ENCODE assay signal across 25 mouse cellular contexts in the genomic region with DNA sequence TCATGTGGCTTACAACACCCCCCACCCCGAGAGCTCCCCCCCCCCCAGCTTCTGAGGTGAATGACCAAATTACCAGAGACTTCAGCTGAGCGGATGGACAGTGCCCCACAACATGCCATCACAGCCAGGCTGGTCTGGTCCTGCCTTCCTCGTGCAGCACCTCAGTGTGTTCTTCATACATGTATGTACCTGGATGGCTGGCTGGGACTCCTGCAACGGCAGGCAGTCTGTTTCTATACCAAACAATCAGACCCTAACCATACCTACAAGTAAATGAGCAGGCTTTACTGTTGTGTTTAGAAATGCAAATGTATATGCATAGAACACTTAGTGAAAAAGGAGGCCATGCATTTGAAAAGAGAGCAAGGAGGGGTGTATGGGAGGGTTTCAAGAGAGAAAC. TPM values are rescaled to one million over a fixed set of nuclear protein-coding genes. Genes with fewer than 3 reads are reported as not detected.
DNase-seq lines count a peak whose midpoint lies in the region; ATAC-seq and TF ChIP-seq lines count a peak whose summit lies in the region.
"Had no signal": no experiment of that assay in that cellular context is flagged by ENCODE, and none has a peak within 500 bp of the region (broad histone marks: within the 10 kb centered on the region; RNA-seq: fewer than 3 reads in every experiment).

No protein-coding gene starts in this region.

- DNase-seq in heart, adult 11 months, result peak; percentile 14
- DNase-seq in ES-CJ7 (ENCODE audit: low read depth, low spot score) (peak; percentile 47), R1 (ENCODE audit: low read depth, low spot score) (peak; percentile 48)
- DNase-seq in forebrain, postnatal 0 days, result no peak
- DNase-seq: adrenal gland, adult 8-10 months; adrenal gland, postnatal 14 days; adrenal gland, postnatal 36 days; B cell, adult 2 months; cerebellum, adult 11-12 months; cerebellum, adult 8-10 months; cerebellum, adult 9-11 months; cerebellum, postnatal 36 days had no signal

- no peak for ATAC-seq in heart, embryonic 12.5 days (ENCODE audit: insufficient number of reproducible peaks, low FRiP score)
- ATAC-seq in forebrain, postnatal 0 days, result no peak
- ATAC-seq in liver, embryonic 12.5 days, result no peak
- no peak for ATAC-seq in kidney, embryonic 15.5 days (replicated peaks; ENCODE audit: low FRiP score)
- ATAC-seq: activated CD4-positive, CD25-positive, alpha-beta regulatory T cell, adult 4 months; CD4-positive, CD25-positive, alpha-beta regulatory T cell, adult 4 months; forebrain, embryonic 13.5 days; forebrain, embryonic 15.5 days; Patski had no signal

- WGBS in heart, embryonic 12.5 days, result 54% methylated on average over 4 of the region's 4 CpGs
- 46% methylated on average over 4 of the region's 4 CpGs for WGBS in forebrain, postnatal 0 days
- WGBS in liver, embryonic 12.5 days (ENCODE audit: insufficient replicate concordance), result 44% methylated on average over 4 of the region's 4 CpGs
- WGBS in kidney, embryonic 15.5 days, result 47% methylated on average over 4 of the region's 4 CpGs

- no peaks in the 10 kb centered on the region for H3K4me1 ChIP-seq in heart, embryonic 12.5 days (replicated peaks)
- peaks cover 68% of the 10 kb centered on the region for H3K4me1 ChIP-seq in E14TG2a.4 (replicated peaks; ENCODE audit: low read depth, low read length)
- no peaks in the 10 kb centered on the region; the same call in 1 of the 2 replicates for H3K4me1 ChIP-seq in forebrain, postnatal 0 days (ENCODE audit: insufficient read depth)
- no peaks in the 10 kb centered on the region for H3K4me1 ChIP-seq in liver, embryonic 12.5 days
- H3K4me1 ChIP-seq in kidney, embryonic 15.5 days, result 0 out of 2 replicates have a peak, but pooled peaks cover 2% of the 10 kb centered on the region

- no peak overlapping the region for H3K4me3 ChIP-seq in heart, embryonic 12.5 days
- peak overlapping the region; percentile 54 for H3K4me3 ChIP-seq in E14TG2a.4 (replicated peaks; ENCODE audit: low read length)
- no peak overlapping the region for H3K4me3 ChIP-seq in forebrain, postnatal 0 days (ENCODE audit: low read depth, low read length)
- no peak overlapping the region for H3K4me3 ChIP-seq in liver, embryonic 12.5 days
- H3K4me3 ChIP-seq in kidney, embryonic 15.5 days (replicated peaks), result no peak overlapping the region
- H3K4me3 ChIP-seq: embryonic facial prominence, embryonic 10.5 days; embryonic facial prominence, embryonic 12.5 days; forebrain, embryonic 13.5 days; forebrain, embryonic 15.5 days had no signal

- no peaks in the 10 kb centered on the region for H3K9me3 ChIP-seq in heart, embryonic 12.5 days (replicated peaks)
- H3K9me3 ChIP-seq in E14TG2a.4 (ENCODE audit: low read length), result no peaks in the 10 kb centered on the region
- no peaks in the 10 kb centered on the region for H3K9me3 ChIP-seq in forebrain, postnatal 0 days (ENCODE audit: low read length)
- no peaks in the 10 kb centered on the region for H3K9me3 ChIP-seq in liver, embryonic 12.5 days (replicated peaks)
- no peaks in the 10 kb centered on the region for H3K9me3 ChIP-seq in kidney, embryonic 15.5 days (replicated peaks)
- H3K9me3 ChIP-seq: embryonic facial prominence, embryonic 10.5 days; embryonic facial prominence, embryonic 12.5 days; forebrain, embryonic 13.5 days; forebrain, embryonic 15.5 days had no signal

- H3K4me2 ChIP-seq in heart, embryonic 12.5 days, result no peak overlapping the region
- no peak overlapping the region for H3K4me2 ChIP-seq in forebrain, postnatal 0 days (ENCODE audit: low read depth)
- H3K4me2 ChIP-seq in liver, embryonic 12.5 days, result no peak overlapping the region
- no peak overlapping the region for H3K4me2 ChIP-seq in kidney, embryonic 15.5 days
- H3K4me2 ChIP-seq: embryonic facial prominence, embryonic 12.5 days; forebrain, embryonic 13.5 days; forebrain, embryonic 15.5 days had no signal

- TF ChIP-seq CTCF in E14TG2a.4 (conservative IDR thresholded peaks at IDR 0.05; ENCODE audit: low read length), result no peak
- no peak for TF ChIP-seq CTCF in forebrain, postnatal 0 days (IDR thresholded peaks at IDR 0.05; ENCODE audit: low read depth)

- H3K36me3 ChIP-seq in heart, embryonic 12.5 days, result no peaks in the 10 kb centered on the region
- no peaks in the 10 kb centered on the region for H3K36me3 ChIP-seq in E14TG2a.4 (ENCODE audit: insufficient read depth, low read length)
- no peaks in the 10 kb centered on the region; the same call in 1 of the 2 replicates for H3K36me3 ChIP-seq in forebrain, postnatal 0 days (ENCODE audit: insufficient read depth)
- H3K36me3 ChIP-seq in liver, embryonic 12.5 days, result no peaks in the 10 kb centered on the region
- H3K36me3 ChIP-seq in kidney, embryonic 15.5 days, result no peaks in the 10 kb centered on the region
- H3K36me3 ChIP-seq: embryonic facial prominence, embryonic 10.5 days; embryonic facial prominence, embryonic 12.5 days; forebrain, embryonic 15.5 days; G1E had no signal

- H3K27ac ChIP-seq in heart, embryonic 12.5 days (ENCODE audit: poor library complexity, severe bottlenecking), result no peak overlapping the region
- no peak overlapping the region for H3K27ac ChIP-seq in forebrain, postnatal 0 days (ENCODE audit: low read depth, low read length)
- no peak overlapping the region for H3K27ac ChIP-seq in liver, embryonic 12.5 days
- no peak overlapping the region for H3K27ac ChIP-seq in kidney, embryonic 15.5 days
- H3K27ac ChIP-seq: embryonic facial prominence, embryonic 10.5 days; embryonic facial prominence, embryonic 12.5 days; forebrain, embryonic 13.5 days; forebrain, embryonic 15.5 days had no signal

- H3K9ac ChIP-seq in heart, embryonic 12.5 days, result no peak overlapping the region
- no peak overlapping the region for H3K9ac ChIP-seq in forebrain, postnatal 0 days
- H3K9ac ChIP-seq in liver, embryonic 12.5 days, result no peak overlapping the region
- H3K9ac ChIP-seq in kidney, embryonic 15.5 days, result no peak overlapping the region
- H3K9ac ChIP-seq: embryonic facial prominence, embryonic 12.5 days; forebrain, embryonic 13.5 days; forebrain, embryonic 15.5 days had no signal

- H3K27me3 ChIP-seq in heart, embryonic 12.5 days (replicated peaks), result no peaks in the 10 kb centered on the region
- H3K27me3 ChIP-seq in E14TG2a.4 (ENCODE audit: insufficient read depth, low read length), result no peaks in the 10 kb centered on the region
- no peaks in the 10 kb centered on the region for H3K27me3 ChIP-seq in forebrain, postnatal 0 days (ENCODE audit: insufficient read depth, low read length)
- no peaks in the 10 kb centered on the region for H3K27me3 ChIP-seq in liver, embryonic 12.5 days (replicated peaks)
- H3K27me3 ChIP-seq in kidney, embryonic 15.5 days, result no peaks in the 10 kb centered on the region
- H3K27me3 ChIP-seq: CH12.LX; embryonic facial prominence, embryonic 12.5 days; forebrain, embryonic 13.5 days; forebrain, embryonic 15.5 days; Patski had no signal

RNA-seq across cellular contexts. Expression of a gene that starts 54.5 kb away (rescaled TPM):
- 2.8 and 2.9 TPM in 2 replicates for polyA plus RNA-seq in heart, embryonic 12.5 days (2016; fragmentation: Nextera tagmentation; extraction: Ambion mirVana)
- total RNA-seq in forebrain, postnatal 0 days (2014; rRNA removed), result 5.5 and 6.2 TPM in 2 replicates
- polyA plus RNA-seq in forebrain, postnatal 0 days (2015; fragmentation: Nextera tagmentation; extraction: Ambion mirVana), result 9.7 and 12.1 TPM in 2 replicates
- 1.1 and 1.2 TPM in 2 replicates for polyA plus RNA-seq in liver, embryonic 12.5 days (2016; fragmentation: Nextera tagmentation; extraction: Ambion mirVana)
- polyA plus RNA-seq in kidney, embryonic 15.5 days (2015; fragmentation: Nextera tagmentation; extraction: Ambion mirVana), result 8.6 and 8.9 TPM in 2 replicates
- polyA plus RNA-seq: activated CD4-positive, CD25-positive, alpha-beta regulatory T cell, adult 4 months; G1E had no signal
